Mouse (Mus musculus): ENCODE results near the gene Prss54. TPM values are rescaled to one million over a fixed set of nuclear protein-coding genes. Genes with fewer than 3 reads are reported as not detected.

Prss54 gene
- total RNA-seq, 1 experiment: not detected

DNA sequence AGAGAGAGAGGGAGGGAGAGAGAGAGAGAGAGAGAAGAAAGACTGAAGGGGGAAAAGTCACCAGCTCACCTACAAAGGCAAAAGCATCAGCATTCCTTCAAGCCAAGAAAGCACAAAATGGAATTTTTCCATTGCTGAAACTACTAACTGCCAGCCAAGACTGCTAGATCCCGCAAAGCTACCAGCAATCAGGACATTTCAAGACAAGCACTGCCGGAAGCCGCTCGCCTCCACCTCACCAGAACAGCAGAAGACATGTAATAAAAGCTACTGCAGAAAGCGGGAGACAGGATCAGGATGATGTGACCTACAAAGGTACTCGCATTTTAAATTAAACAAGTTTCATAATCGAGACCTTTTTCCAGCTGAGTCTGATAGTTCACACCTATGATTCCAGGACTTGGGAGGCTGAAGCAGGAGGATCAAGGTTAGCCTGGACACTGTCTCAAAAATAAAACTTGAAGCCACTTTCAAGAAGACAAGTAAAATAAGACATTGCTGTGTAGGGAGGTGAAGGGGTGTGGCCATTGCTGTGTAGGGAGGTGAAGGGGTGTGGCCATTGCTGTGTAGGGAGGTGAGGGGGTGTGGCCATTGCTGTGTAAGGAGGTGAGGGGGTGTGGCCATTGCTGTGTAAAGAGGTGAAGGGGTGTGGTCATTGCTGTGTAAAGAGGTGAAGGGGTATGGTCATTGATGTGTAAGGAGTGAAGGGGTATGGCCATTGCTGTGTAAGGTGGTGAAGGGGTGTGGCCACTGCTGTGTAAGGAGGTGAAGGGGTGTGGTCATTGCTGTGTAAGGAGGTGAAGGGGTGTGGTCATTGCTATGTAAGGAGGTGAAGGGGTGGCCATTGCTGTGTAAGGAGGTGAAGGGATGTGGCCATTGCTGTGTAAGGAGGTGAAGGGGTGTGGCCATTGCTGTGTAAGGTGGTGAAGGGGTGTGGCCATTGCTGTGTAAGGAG, 17.6 kb upstream of the Prss54 start:
- Histone ChIP-seq H3K36me3 (ENCODE audit: control insufficient read depth, insufficient read depth, low read length, poor library complexity, severe bottlenecking) (no peaks in the 10 kb centered on the region), H3K27ac (ENCODE audit: insufficient read depth, low read depth, low read length, poor library complexity, severe bottlenecking) (no peak overlapping the region), H3K9ac (ENCODE audit: insufficient read depth, low read depth, low read length, poor library complexity, severe bottlenecking) (no peak overlapping the region), H3K4me3 (ENCODE audit: insufficient read depth in 1 of 2, low read depth in 1 of 2, low read length in 2 of 2, poor library complexity in 1 of 2, severe bottlenecking in 1 of 2) (no peak overlapping the region), H3K4me1 (ENCODE audit: control insufficient read depth in 2 of 2, insufficient read depth in 2 of 2, low read length in 2 of 2, poor library complexity in 1 of 2) (peaks cover 7 to 21% of the 10 kb centered on the region in 2 experiments), H3K9me3 (ENCODE audit: control insufficient read depth, insufficient read depth, low read depth, low read length) (no peaks in the 10 kb centered on the region)
- TF ChIP-seq MAFK (IDR thresholded peaks at IDR 0.05; ENCODE audit: insufficient read depth, low read depth, low read length) (no peak), HCFC1 (IDR thresholded peaks at IDR 0.05; ENCODE audit: borderline replicate concordance, insufficient read depth, low read length) (no peak), ZC3H11A (IDR thresholded peaks at IDR 0.05; ENCODE audit: borderline replicate concordance, low read depth, low read length) (no peak), CHD2 (IDR thresholded peaks at IDR 0.05; ENCODE audit: low read depth, low read length) (no peak)
- in situ Hi-C loops (cut with MboI; ENCODE audit: low sequenced_read_pairs in 2 of 2, unreplicated experiment in 2 of 2): no loop called here
- DNase-seq (ENCODE audit: low read depth, low spot score): peak; percentile 70

DNA sequence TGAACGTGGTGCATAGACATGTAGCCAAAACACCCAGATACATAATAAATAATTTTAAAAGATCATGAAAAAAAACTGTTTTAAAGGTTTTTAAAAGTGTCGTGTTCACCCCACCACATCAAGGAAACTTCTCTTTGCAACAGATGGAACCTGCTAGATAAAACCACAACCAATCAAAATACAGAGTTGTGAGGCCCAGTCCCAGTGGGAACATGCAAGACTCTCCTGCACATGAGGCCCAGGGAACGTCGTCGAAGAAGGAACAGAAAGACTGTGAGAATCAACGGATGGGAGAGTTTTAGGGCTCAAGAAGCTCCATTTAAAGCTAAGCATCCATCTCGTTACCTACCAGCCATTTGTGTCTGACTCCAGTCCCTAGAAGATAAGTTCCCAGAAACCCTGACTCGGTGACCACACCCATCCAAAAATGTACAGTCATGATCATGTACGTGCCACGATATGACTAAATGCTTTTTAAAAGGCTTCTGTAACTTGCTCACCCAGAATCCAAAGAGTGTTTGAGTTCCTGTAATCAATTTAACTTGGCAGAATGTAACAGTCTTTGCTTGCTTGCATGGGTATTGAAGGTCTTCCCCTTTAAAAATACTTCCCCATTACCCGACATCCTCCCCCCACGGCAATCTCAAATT, 16.1 kb upstream of the Prss54 start:
- Histone ChIP-seq H3K36me3 (ENCODE audit: control insufficient read depth, insufficient read depth, low read length, poor library complexity, severe bottlenecking) (no peaks in the 10 kb centered on the region), H3K4me3 (ENCODE audit: insufficient read depth in 1 of 2, low read depth in 1 of 2, low read length in 2 of 2, poor library complexity in 1 of 2, severe bottlenecking in 1 of 2) (no peak overlapping the region), H3K9ac (ENCODE audit: insufficient read depth, low read depth, low read length, poor library complexity, severe bottlenecking) (no peak overlapping the region), H3K27ac (ENCODE audit: insufficient read depth, low read depth, low read length, poor library complexity, severe bottlenecking) (no peak overlapping the region), H3K9me3 (ENCODE audit: control insufficient read depth, insufficient read depth, low read depth, low read length) (no peaks in the 10 kb centered on the region), H3K4me1 (ENCODE audit: control insufficient read depth in 2 of 2, insufficient read depth in 2 of 2, low read length in 2 of 2, poor library complexity in 1 of 2) (peaks cover 5 to 21% of the 10 kb centered on the region in 2 experiments)
- DNase-seq (ENCODE audit: low read depth, low spot score): no peak
- TF ChIP-seq CHD2 (IDR thresholded peaks at IDR 0.05; ENCODE audit: low read depth, low read length): no peak
- TF ChIP-seq HCFC1 (IDR thresholded peaks at IDR 0.05; ENCODE audit: borderline replicate concordance, insufficient read depth, low read length): no peak
- TF ChIP-seq MAFK (IDR thresholded peaks at IDR 0.05; ENCODE audit: insufficient read depth, low read depth, low read length): no peak
- TF ChIP-seq ZNF384 (IDR thresholded peaks at IDR 0.05; ENCODE audit: low read depth, low read length): no peak
- TF ChIP-seq ZC3H11A (IDR thresholded peaks at IDR 0.05; ENCODE audit: borderline replicate concordance, low read depth, low read length): no peak
- in situ Hi-C loops (cut with MboI; ENCODE audit: low sequenced_read_pairs in 2 of 2, unreplicated experiment in 2 of 2): no loop called here

DNA sequence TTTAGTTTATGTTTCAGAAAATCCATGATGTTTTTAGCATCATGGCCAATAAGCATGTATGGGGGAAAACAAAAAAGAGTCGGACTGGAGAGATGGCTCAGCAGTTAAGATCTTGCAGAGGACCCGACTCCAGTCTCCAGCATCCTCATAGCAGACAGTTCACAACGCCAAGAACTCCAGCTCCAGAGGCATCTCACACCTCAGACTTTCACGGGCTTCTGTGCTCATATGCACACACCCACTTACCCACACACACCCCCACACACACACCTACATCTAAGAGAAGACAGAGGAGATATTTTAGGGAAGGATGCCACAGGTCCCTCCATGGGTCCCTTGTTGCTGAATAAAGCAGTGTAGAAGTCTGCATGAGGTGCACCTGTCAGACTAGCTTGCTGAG, 14.4 kb upstream of the Prss54 start:
- Histone ChIP-seq H3K4me1 (ENCODE audit: control insufficient read depth in 2 of 2, insufficient read depth in 2 of 2, low read length in 2 of 2, poor library complexity in 1 of 2) (peaks cover 0 to 10% of the 10 kb centered on the region in 2 experiments; a peak in 2 of 4 replicates), H3K9ac (ENCODE audit: insufficient read depth, low read depth, low read length, poor library complexity, severe bottlenecking) (no peak overlapping the region), H3K9me3 (ENCODE audit: control insufficient read depth, insufficient read depth, low read depth, low read length) (no peaks in the 10 kb centered on the region), H3K4me3 (ENCODE audit: insufficient read depth in 1 of 2, low read depth in 1 of 2, low read length in 2 of 2, poor library complexity in 1 of 2, severe bottlenecking in 1 of 2) (no peak overlapping the region), H3K36me3 (ENCODE audit: control insufficient read depth, insufficient read depth, low read length, poor library complexity, severe bottlenecking) (no peaks in the 10 kb centered on the region), H3K27ac (ENCODE audit: insufficient read depth, low read depth, low read length, poor library complexity, severe bottlenecking) (no peak overlapping the region)
- no peak for DNase-seq (ENCODE audit: low read depth, low spot score)
- in situ Hi-C loops (cut with MboI; ENCODE audit: low sequenced_read_pairs in 2 of 2, unreplicated experiment in 2 of 2): no loop called here
- no peak for TF ChIP-seq ZNF384 (IDR thresholded peaks at IDR 0.05; ENCODE audit: low read depth, low read length)
- TF ChIP-seq HCFC1 (IDR thresholded peaks at IDR 0.05; ENCODE audit: borderline replicate concordance, insufficient read depth, low read length): no peak
- TF ChIP-seq ZC3H11A (IDR thresholded peaks at IDR 0.05; ENCODE audit: borderline replicate concordance, low read depth, low read length): no peak
- no peak for TF ChIP-seq CHD2 (IDR thresholded peaks at IDR 0.05; ENCODE audit: low read depth, low read length)
- TF ChIP-seq MAFK (IDR thresholded peaks at IDR 0.05; ENCODE audit: insufficient read depth, low read depth, low read length): no peak

DNA sequence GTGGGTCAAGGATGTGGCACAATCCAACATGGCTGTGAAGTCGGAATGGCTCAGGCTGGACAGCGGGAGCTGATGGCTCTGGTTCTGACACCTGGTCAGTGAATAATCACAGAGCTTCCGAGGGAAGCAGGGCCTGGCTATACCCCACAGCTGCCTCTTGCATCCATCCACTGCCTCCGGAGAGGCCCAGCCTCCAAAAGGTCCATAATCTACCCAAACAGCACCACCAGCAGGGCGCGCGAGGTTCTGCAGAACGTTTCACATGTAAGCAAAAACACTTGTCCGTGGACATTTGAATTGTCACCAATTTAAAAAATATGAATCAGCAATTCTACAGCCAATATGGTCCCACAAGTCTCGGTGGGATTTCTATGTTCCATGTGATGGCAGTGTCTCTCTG, 13.1 kb upstream of the Prss54 start:
- in situ Hi-C loops (cut with MboI; ENCODE audit: low sequenced_read_pairs in 2 of 2, unreplicated experiment in 2 of 2): no loop called here
- Histone ChIP-seq H3K4me3 (ENCODE audit: insufficient read depth in 1 of 2, low read depth in 1 of 2, low read length in 2 of 2, poor library complexity in 1 of 2, severe bottlenecking in 1 of 2) (no peak overlapping the region), H3K9me3 (ENCODE audit: control insufficient read depth, insufficient read depth, low read depth, low read length) (no peaks in the 10 kb centered on the region), H3K4me1 (ENCODE audit: control insufficient read depth in 2 of 2, insufficient read depth in 2 of 2, low read length in 2 of 2, poor library complexity in 1 of 2) (peaks cover 0 to 5% of the 10 kb centered on the region in 2 experiments; a peak in 2 of 4 replicates), H3K27ac (ENCODE audit: insufficient read depth, low read depth, low read length, poor library complexity, severe bottlenecking) (no peak overlapping the region), H3K36me3 (ENCODE audit: control insufficient read depth, insufficient read depth, low read length, poor library complexity, severe bottlenecking) (no peaks in the 10 kb centered on the region), H3K9ac (ENCODE audit: insufficient read depth, low read depth, low read length, poor library complexity, severe bottlenecking) (no peak overlapping the region)
- TF ChIP-seq HCFC1 (IDR thresholded peaks at IDR 0.05; ENCODE audit: borderline replicate concordance, insufficient read depth, low read length) (no peak), ZC3H11A (IDR thresholded peaks at IDR 0.05; ENCODE audit: borderline replicate concordance, low read depth, low read length) (0 out of 2 replicates have a peak, but pooled peaks have one; percentile 25), MAFK (IDR thresholded peaks at IDR 0.05; ENCODE audit: insufficient read depth, low read depth, low read length) (peak; percentile 34; the same call in 1 of the 2 replicates)
- DNase-seq (ENCODE audit: low read depth, low spot score): no peak
